ENCODE assay signal across 22 mouse cellular contexts in genomic region chr15:80702910-80703309, GRCm38 (mm10). TPM values are rescaled to one million over a fixed set of nuclear protein-coding genes. Genes with fewer than 3 reads are reported as not detected.
"Had no signal": no experiment of that assay in that cellular context is flagged by ENCODE, and none has a peak within 500 bp of the region (broad histone marks: within the 10 kb centered on the region; RNA-seq: fewer than 3 reads in every experiment).

No protein-coding gene starts in this region.

- H3K27ac ChIP-seq: kidney, postnatal 0 days; limb, embryonic 10.5 days; limb, embryonic 13.5 days; liver, embryonic 12.5 days; liver, embryonic 15.5 days; lung, embryonic 15.5 days; midbrain, embryonic 10.5 days; midbrain, embryonic 15.5 days; neural tube, embryonic 12.5 days; neural tube, embryonic 15.5 days had no signal

- ATAC-seq: intestine, postnatal 0 days; liver, embryonic 12.5 days; midbrain, embryonic 15.5 days had no signal

- H3K4me2 ChIP-seq: limb, embryonic 13.5 days; liver, embryonic 12.5 days; liver, embryonic 15.5 days; lung, embryonic 15.5 days; midbrain, embryonic 15.5 days; neural tube, embryonic 12.5 days; neural tube, embryonic 15.5 days had no signal

- H3K36me3 ChIP-seq: limb, embryonic 10.5 days; limb, embryonic 13.5 days; liver, embryonic 12.5 days; liver, embryonic 15.5 days; lung, embryonic 15.5 days; midbrain, embryonic 10.5 days; midbrain, embryonic 15.5 days; neural tube, embryonic 12.5 days; neural tube, embryonic 15.5 days had no signal

- H3K27me3 ChIP-seq: limb, embryonic 13.5 days; liver, embryonic 15.5 days; lung, embryonic 15.5 days; neural tube, embryonic 12.5 days; neural tube, embryonic 15.5 days had no signal

- H3K9ac ChIP-seq: limb, embryonic 13.5 days; liver, embryonic 12.5 days; liver, embryonic 15.5 days; lung, embryonic 15.5 days; midbrain, embryonic 15.5 days; neural tube, embryonic 12.5 days; neural tube, embryonic 15.5 days had no signal

- DNase-seq: kidney, adult 2 months; kidney, postnatal 25 days; layer of hippocampus, postnatal 36 days; liver; lung, adult 18-20 months; lung, postnatal 10 days; lung, postnatal 36 days; right cerebral cortex, adult 18-20 months; right cerebral cortex, postnatal 25 days; thymus, adult 18-20 months had no signal

- H3K9me3 ChIP-seq: limb, embryonic 10.5 days; limb, embryonic 13.5 days; liver, embryonic 12.5 days; liver, embryonic 15.5 days; lung, embryonic 15.5 days; megakaryocyte, embryonic 14.5 days; midbrain, embryonic 10.5 days; midbrain, embryonic 15.5 days; neural tube, embryonic 12.5 days; neural tube, embryonic 15.5 days had no signal

- H3K4me3 ChIP-seq: limb, embryonic 10.5 days; limb, embryonic 13.5 days; liver, embryonic 12.5 days; liver, embryonic 15.5 days; lung, embryonic 15.5 days; megakaryocyte, embryonic 14.5 days; midbrain, embryonic 10.5 days; midbrain, embryonic 15.5 days; neural tube, embryonic 12.5 days; neural tube, embryonic 15.5 days had no signal

RNA-seq across cellular contexts. Expression of gene Fam83f, which starts 31.3 kb away (rescaled TPM):
- total RNA-seq: layer of hippocampus, postnatal 36 days had no signal
